Mouse (Mus musculus) kidney, adult 18-20 months (tissue): ENCODE data around the gene Pxylp1.

Source experiments
- DNase-seq: peaks from one replicate; pipeline ENCODE4 v3.0.0; 2021

Pxylp1 gene

GRCm38 (mm10) chr9:96853300-96854186 is 38.9 kb downstream of the Pxylp1 start:
- DNase-seq: no peak

DNA sequence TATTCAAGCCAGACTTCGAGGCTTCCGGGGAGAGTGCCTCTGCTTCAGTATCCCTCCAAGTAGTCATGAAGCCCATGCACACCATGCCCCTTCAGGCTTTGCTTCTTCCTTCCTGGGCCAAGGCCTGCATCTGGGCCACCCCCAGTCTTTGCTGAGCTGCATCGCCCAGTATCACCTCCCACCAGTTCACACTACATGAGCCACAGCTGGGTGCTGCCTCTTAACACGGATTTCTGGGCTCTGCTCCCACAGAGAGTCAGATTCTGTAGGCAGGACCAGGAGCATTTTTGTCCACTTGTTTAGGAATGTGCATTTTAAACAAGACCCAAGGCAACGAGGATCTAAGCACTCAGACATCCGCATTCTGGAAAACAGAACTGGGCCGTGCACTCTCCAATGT is 40.8 kb downstream of the Pxylp1 start:
- DNase-seq: no peak

- no peak for DNase-seq
Observed at GRCm38 (mm10) chr9:96851036-96851435, 41.4 kb downstream of the Pxylp1 start.

DNA sequence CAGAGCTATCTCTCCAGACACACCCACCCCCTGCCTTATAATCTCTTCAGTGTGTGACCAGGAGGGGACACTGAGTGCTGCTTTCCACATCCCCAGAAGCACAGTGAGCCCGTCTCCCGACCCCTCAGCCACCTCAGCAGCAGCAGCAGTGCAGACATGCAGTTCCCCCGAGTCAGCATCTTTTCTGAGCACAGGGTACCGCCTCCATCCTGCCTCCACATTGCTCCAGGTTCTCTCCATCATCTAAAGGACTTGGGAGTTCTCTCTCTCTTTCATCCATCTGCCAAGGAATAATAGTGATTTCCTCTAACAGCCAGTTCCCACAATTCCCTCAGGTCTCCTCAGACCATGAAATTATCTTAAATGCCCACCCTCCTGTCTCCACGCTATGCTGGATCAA is 43.5 kb downstream of the Pxylp1 start:
- no peak for DNase-seq

GRCm38 (mm10) chr9:96846361-96846760 is 46.1 kb downstream of the Pxylp1 start:
- no peak for DNase-seq

DNA sequence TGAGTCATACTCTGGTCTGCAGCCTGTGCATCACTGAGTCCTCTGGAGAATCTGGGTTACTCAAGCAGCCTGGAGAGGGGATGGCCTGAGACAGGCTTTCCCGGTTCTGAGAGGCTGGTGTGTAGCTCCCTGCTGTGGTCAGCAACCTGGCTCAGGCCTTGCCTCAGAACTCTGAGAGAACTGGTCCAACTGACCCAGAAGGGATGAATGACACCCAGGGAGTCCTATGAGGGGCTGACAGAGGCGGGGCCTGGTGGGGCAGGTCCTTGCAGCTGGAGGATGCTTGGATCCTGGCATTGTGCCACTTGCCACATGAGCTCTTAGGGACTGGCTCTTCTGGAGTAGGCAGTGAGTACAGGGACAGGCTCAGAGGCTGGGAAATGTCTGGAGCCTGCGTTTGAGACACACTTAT is 47.7 kb downstream of the Pxylp1 start:
- DNase-seq: peak; percentile 21

GRCm38 (mm10) chr9:96839376-96839775 is 53.1 kb downstream of the Pxylp1 start:
- no peak for DNase-seq

DNA sequence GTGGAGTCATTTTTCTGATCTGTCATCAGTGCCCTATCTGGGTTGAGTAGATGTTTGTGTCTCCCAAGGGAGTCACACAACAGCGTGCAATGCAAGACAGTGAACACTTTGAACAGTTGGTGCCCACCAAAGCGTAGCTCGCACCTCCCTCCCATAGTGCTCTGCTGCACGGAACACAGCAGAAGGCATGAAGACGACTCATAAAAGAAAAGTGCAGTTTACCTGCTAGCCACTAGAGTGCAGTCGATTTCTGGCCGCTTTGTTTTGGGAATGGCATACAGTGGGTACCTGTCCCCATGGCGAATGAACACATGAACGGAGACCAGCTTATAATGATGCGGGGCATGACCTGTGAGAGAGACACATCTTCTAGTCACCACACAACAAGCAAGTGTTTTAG is 53.6 kb downstream of the Pxylp1 start:
- peak; percentile 11 for DNase-seq

GRCm38 (mm10) chr9:96837781-96838420 is 54.6 kb downstream of the Pxylp1 start:
- no peak for DNase-seq

- no peak for DNase-seq
Observed at GRCm38 (mm10) chr9:96836984-96837383, 55.5 kb downstream of the Pxylp1 start.

- DNase-seq: no peak
Observed at GRCm38 (mm10) chr9:96835374-96835921, 57.0 kb downstream of the Pxylp1 start.

DNA sequence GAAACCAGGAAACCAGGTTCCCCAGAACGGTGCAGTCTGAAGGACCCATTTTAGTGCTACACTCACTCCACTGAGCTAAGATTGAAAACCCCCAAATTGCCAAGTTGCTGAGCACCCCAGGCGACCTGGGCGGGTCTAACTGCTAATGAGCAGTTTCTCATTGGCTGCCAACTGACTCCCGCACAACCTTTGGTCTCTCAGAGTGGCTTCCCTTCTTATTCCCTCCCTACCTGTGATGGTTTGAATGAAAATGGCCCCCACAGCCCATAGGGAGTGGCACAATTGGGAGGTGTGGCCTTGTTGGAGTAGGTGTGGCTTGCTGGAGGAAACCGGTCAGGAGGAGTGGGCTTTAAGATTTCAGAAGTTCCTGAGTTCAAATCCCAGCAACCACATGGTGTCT is 58.9 kb downstream of the Pxylp1 start:
- no peak for DNase-seq

GRCm38 (mm10) chr9:96832516-96832915 is 60.0 kb downstream of the Pxylp1 start:
- no peak for DNase-seq

- DNase-seq: no peak
Observed at GRCm38 (mm10) chr9:96830856-96831359, 61.6 kb downstream of the Pxylp1 start.

GRCm38 (mm10) chr9:96829682-96830081 is 62.8 kb downstream of the Pxylp1 start:
- no peak for DNase-seq

GRCm38 (mm10) chr9:96828071-96828470 is 64.4 kb downstream of the Pxylp1 start:
- no peak for DNase-seq

DNA sequence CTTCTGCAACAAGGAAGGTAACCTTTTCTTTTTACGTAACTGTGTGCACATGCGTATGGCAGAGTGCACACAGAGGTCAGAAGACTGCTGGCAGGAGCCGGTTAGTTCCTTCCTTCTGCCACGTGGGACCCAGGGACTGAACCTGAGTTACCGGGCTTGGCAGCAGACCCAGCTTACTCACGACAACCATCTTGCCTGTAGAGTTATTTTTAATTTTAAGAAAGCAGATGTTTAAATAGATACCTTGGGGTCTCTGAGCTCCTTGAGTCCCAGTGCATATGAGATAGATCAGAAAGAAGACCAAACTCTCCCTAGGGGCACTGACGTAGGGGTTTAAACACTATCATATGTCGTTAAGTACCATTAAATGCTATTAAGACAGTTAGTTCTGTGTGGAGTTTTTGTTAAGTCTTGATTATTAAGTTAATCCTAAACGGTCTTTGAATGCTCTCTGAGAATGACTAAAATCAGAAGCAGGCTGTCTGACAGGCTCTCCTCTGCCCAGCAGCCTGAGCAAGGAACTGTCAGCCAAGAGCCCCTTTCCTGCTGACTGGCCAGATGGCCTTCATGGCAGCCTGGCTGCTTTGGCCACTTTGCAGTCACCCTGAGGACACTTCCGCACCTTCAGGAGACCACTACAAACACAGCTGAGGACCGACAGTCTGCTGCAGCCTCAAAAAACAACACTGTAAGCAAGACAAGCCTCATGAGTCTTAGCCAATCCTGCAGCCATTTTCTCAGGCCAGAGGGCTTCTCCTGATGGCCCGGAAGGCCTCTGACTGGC is 65.3 kb downstream of the Pxylp1 start:
- DNase-seq: no peak

GRCm38 (mm10) chr9:96824857-96825256 is 67.6 kb downstream of the Pxylp1 start:
- DNase-seq: no peak

- DNase-seq: peak; percentile 16
Observed at GRCm38 (mm10) chr9:96824026-96824425, 68.4 kb downstream of the Pxylp1 start.

GRCm38 (mm10) chr9:96823541-96823940 is 68.9 kb downstream of the Pxylp1 start:
- no peak for DNase-seq

- no peak for DNase-seq
Observed at GRCm38 (mm10) chr9:96823005-96823404, 69.5 kb downstream of the Pxylp1 start.

GRCm38 (mm10) chr9:96818822-96819481 is 73.5 kb downstream of the Pxylp1 start:
- DNase-seq: no peak
